ENCODE assay signal across 24 mouse cellular contexts in the genomic region with DNA sequence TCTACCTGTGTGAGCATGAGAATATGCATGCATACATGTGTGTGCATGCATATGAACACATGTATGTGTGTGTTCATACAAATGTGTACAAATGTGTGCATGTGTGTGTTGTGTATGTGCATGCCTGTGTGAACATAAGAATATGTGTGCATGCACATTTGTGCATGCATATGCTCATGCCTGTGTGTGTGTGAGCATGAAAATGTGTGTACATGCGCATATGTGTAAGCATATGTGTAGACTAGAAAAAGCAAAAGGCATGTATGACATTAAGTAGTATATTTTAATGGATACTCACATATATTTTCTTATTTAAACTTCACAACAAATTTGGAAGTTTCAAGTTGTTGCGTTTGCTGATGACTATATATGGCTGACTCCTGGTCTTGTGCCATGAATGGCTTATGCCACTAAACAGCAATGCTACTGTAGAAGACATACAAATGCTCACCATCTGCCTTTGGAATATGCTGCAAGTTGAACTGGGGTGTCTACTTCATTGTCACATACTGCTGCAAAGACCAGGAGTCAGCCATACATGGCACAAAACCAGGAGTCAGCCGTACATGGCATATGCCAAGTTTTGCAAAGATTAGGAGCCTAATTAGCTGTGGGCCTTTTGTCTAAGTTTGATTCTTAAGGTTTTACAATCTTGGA.
DNase-seq lines count a peak whose midpoint lies in the region; ATAC-seq and TF ChIP-seq lines count a peak whose summit lies in the region.
"Had no signal": no experiment of that assay in that cellular context is flagged by ENCODE, and none has a peak within 500 bp of the region (broad histone marks: within the 10 kb centered on the region; RNA-seq: fewer than 3 reads in every experiment).

No protein-coding gene starts in this region.

- peak; percentile 1 for DNase-seq in midbrain, postnatal 0 days (ENCODE audit: low spot score)
- DNase-seq in midbrain, embryonic 11.5 days (ENCODE audit: low spot score, missing footprints): no peak
- DNase-seq in forebrain, postnatal 0 days: peak; percentile 76
- peak; percentile 73 for DNase-seq in layer of hippocampus, adult 9-11 months
- no peak for DNase-seq in left cerebral cortex, adult 8-10 months (ENCODE audit: low spot score in 2 of 2)
- no peak for DNase-seq in adrenal gland, adult 8-10 months
- DNase-seq: adrenal gland, postnatal 36 days; cerebellum, adult 18-20 months; cerebellum, postnatal 36 days; heart, postnatal 4 days; kidney, postnatal 25 days; liver; lung, postnatal 36 days; right cerebral cortex, postnatal 4 days; thymus, adult 2 months; thymus, postnatal 4 days had no signal

- H3K9me3 ChIP-seq in midbrain, postnatal 0 days (ENCODE audit: low read length): no peaks in the 10 kb centered on the region
- no peaks in the 10 kb centered on the region for H3K9me3 ChIP-seq in midbrain, embryonic 11.5 days (ENCODE audit: control insufficient read depth, low read length)
- no peaks in the 10 kb centered on the region for H3K9me3 ChIP-seq in forebrain, postnatal 0 days (ENCODE audit: low read length)
- no peaks in the 10 kb centered on the region for H3K9me3 ChIP-seq in hindbrain, embryonic 12.5 days (replicated peaks)
- H3K9me3 ChIP-seq: heart, embryonic 15.5 days; intestine, embryonic 15.5 days; limb, embryonic 10.5 days; liver, embryonic 15.5 days; lung, embryonic 15.5 days had no signal

- WGBS in midbrain, postnatal 0 days: 94% methylated on average over 3 of the region's 3 CpGs
- WGBS in midbrain, embryonic 11.5 days: 94% methylated on average over 3 of the region's 3 CpGs
- WGBS in forebrain, postnatal 0 days: 67% methylated on average over 3 of the region's 3 CpGs
- WGBS in hindbrain, embryonic 12.5 days: 95% methylated on average over 3 of the region's 3 CpGs

- no peaks in the 10 kb centered on the region for H3K4me1 ChIP-seq in midbrain, postnatal 0 days (ENCODE audit: insufficient read depth, low read length)
- H3K4me1 ChIP-seq in midbrain, embryonic 11.5 days (ENCODE audit: control insufficient read depth, insufficient read depth, low read length): no peaks in the 10 kb centered on the region
- H3K4me1 ChIP-seq in forebrain, postnatal 0 days (ENCODE audit: insufficient read depth): no peaks in the 10 kb centered on the region
- H3K4me1 ChIP-seq in hindbrain, embryonic 12.5 days: no peaks in the 10 kb centered on the region
- H3K4me1 ChIP-seq: heart, embryonic 15.5 days; intestine, embryonic 15.5 days; limb, embryonic 10.5 days; liver, embryonic 15.5 days; lung, embryonic 15.5 days had no signal

- no peaks in the 10 kb centered on the region for H3K27me3 ChIP-seq in midbrain, postnatal 0 days (ENCODE audit: insufficient read depth, low read length)
- H3K27me3 ChIP-seq in midbrain, embryonic 11.5 days (ENCODE audit: control insufficient read depth, insufficient read depth, low read length): no peaks in the 10 kb centered on the region
- H3K27me3 ChIP-seq in forebrain, postnatal 0 days (ENCODE audit: insufficient read depth, low read length): no peaks in the 10 kb centered on the region
- no peaks in the 10 kb centered on the region for H3K27me3 ChIP-seq in hindbrain, embryonic 12.5 days
- H3K27me3 ChIP-seq: heart, embryonic 15.5 days; intestine, embryonic 15.5 days; liver, embryonic 15.5 days; lung, embryonic 15.5 days had no signal

- no peak for TF ChIP-seq CTCF in midbrain, postnatal 0 days (IDR thresholded peaks at IDR 0.05)
- no peak for TF ChIP-seq CTCF in forebrain, postnatal 0 days (IDR thresholded peaks at IDR 0.05; ENCODE audit: low read depth)

- no peak for ATAC-seq in midbrain, postnatal 0 days (ENCODE audit: low FRiP score)
- no peak for ATAC-seq in midbrain, embryonic 11.5 days (ENCODE audit: low FRiP score)
- peak; percentile 92 for ATAC-seq in forebrain, postnatal 0 days
- no peak for ATAC-seq in hindbrain, embryonic 12.5 days (ENCODE audit: low FRiP score)
- ATAC-seq: hindbrain, embryonic 16.5 days; intestine, embryonic 15.5 days; midbrain, embryonic 16.5 days had no signal

- no peaks in the 10 kb centered on the region for H3K36me3 ChIP-seq in midbrain, postnatal 0 days (ENCODE audit: insufficient read depth, low read length)
- no peaks in the 10 kb centered on the region for H3K36me3 ChIP-seq in midbrain, embryonic 11.5 days (ENCODE audit: control insufficient read depth, insufficient read depth, low read length)
- no peaks in the 10 kb centered on the region for H3K36me3 ChIP-seq in forebrain, postnatal 0 days (ENCODE audit: insufficient read depth)
- H3K36me3 ChIP-seq in hindbrain, embryonic 12.5 days: no peaks in the 10 kb centered on the region
- H3K36me3 ChIP-seq: heart, embryonic 15.5 days; intestine, embryonic 15.5 days; limb, embryonic 10.5 days; liver, embryonic 15.5 days; lung, embryonic 15.5 days had no signal

- no peak overlapping the region for H3K4me3 ChIP-seq in midbrain, postnatal 0 days (ENCODE audit: low read depth, low read length)
- no peak overlapping the region for H3K4me3 ChIP-seq in midbrain, embryonic 11.5 days (ENCODE audit: low read depth, low read length)
- no peak overlapping the region for H3K4me3 ChIP-seq in forebrain, postnatal 0 days (ENCODE audit: low read depth, low read length)
- no peak overlapping the region for H3K4me3 ChIP-seq in hindbrain, embryonic 12.5 days
- H3K4me3 ChIP-seq: heart, embryonic 15.5 days; intestine, embryonic 15.5 days; limb, embryonic 10.5 days; liver, embryonic 15.5 days; lung, embryonic 15.5 days had no signal

- H3K27ac ChIP-seq in midbrain, postnatal 0 days (ENCODE audit: low read depth, low read length): no peak overlapping the region
- H3K27ac ChIP-seq in midbrain, embryonic 11.5 days (ENCODE audit: low read depth, low read length): no peak overlapping the region
- H3K27ac ChIP-seq in forebrain, postnatal 0 days (ENCODE audit: low read depth, low read length): no peak overlapping the region
- H3K27ac ChIP-seq in hindbrain, embryonic 12.5 days: no peak overlapping the region
- H3K27ac ChIP-seq: heart, embryonic 15.5 days; intestine, embryonic 15.5 days; limb, embryonic 10.5 days; liver, embryonic 15.5 days; lung, embryonic 15.5 days had no signal

- H3K4me2 ChIP-seq in midbrain, postnatal 0 days (ENCODE audit: low read depth, low read length, poor library complexity, severe bottlenecking): no peak overlapping the region
- H3K4me2 ChIP-seq in midbrain, embryonic 11.5 days: no peak overlapping the region
- H3K4me2 ChIP-seq in forebrain, postnatal 0 days (ENCODE audit: low read depth): no peak overlapping the region
- no peak overlapping the region for H3K4me2 ChIP-seq in hindbrain, embryonic 12.5 days (replicated peaks)
- H3K4me2 ChIP-seq: heart, embryonic 15.5 days; intestine, embryonic 15.5 days; liver, embryonic 15.5 days; lung, embryonic 15.5 days had no signal

- H3K9ac ChIP-seq in midbrain, postnatal 0 days (replicated peaks; ENCODE audit: low read length, poor library complexity, severe bottlenecking): no peak overlapping the region
- H3K9ac ChIP-seq in midbrain, embryonic 11.5 days (ENCODE audit: low read length): no peak overlapping the region
- no peak overlapping the region for H3K9ac ChIP-seq in forebrain, postnatal 0 days
- H3K9ac ChIP-seq in hindbrain, embryonic 12.5 days: no peak overlapping the region
- H3K9ac ChIP-seq: heart, embryonic 15.5 days; intestine, embryonic 15.5 days; liver, embryonic 15.5 days; lung, embryonic 15.5 days had no signal

Comparison
In these comparisons a context has a peak if more than half of its experiments do, and no peak if none do; other contexts are left out.
1. DNase-seq: peak in midbrain, postnatal 0 days (single experiment), forebrain, postnatal 0 days (single experiment) and layer of hippocampus, adult 9-11 months (single experiment); none in midbrain, embryonic 11.5 days (single experiment), left cerebral cortex, adult 8-10 months (0 of 2) and adrenal gland, adult 8-10 months (single experiment).